Mouse (Mus musculus): ENCODE data around the gene Ptgfrn.

Gene Ptgfrn

GRCm38 (mm10) chr3:101003575-101004356 is 106.3 kb downstream of the Ptgfrn start:
- DNase-seq (ENCODE audit: low read depth): no peak

DNA sequence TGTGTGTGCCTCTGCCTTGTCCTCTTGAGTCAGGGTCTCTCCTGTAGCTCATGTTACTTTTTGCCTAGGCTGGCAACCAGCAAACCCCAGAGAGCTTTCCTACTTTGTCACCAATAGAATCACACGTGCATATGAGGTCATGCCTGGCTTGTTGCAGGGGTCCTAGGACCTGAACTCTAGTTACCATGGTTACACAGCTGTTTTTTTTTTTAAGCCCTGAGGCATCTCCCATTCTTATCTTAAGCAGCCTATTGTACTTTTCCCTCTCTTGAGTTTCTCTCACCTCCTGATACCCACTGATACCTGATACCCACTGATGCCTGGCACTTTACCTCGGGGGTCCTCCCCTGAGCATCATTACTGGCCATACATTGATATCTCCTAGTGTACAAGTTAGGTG is 110.3 kb downstream of the Ptgfrn start:
- DNase-seq (ENCODE audit: low read depth): no peak

DNA sequence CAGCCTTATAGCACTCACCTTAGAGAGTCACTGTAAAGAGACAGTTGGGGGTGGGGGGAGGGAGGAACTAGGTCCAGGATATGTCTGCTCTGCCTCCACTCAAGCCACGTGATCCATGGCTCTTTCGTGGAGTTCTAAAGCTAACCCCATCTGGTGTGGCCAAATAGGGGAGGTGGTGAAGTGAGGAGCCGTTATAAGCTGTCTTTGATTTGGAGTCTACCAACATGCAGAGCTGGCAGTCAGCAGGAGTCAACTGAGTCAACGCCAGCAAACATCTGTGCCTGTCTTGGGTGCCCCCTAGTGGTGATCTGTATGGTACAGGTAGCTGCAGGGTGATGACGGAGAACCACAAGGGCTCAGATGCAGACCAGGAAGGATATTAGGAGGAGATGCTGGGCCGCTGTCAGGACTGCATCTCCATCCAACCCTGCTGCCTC is 111.2 kb downstream of the Ptgfrn start:
- DNase-seq (ENCODE audit: low read depth): peak; percentile 95

DNA sequence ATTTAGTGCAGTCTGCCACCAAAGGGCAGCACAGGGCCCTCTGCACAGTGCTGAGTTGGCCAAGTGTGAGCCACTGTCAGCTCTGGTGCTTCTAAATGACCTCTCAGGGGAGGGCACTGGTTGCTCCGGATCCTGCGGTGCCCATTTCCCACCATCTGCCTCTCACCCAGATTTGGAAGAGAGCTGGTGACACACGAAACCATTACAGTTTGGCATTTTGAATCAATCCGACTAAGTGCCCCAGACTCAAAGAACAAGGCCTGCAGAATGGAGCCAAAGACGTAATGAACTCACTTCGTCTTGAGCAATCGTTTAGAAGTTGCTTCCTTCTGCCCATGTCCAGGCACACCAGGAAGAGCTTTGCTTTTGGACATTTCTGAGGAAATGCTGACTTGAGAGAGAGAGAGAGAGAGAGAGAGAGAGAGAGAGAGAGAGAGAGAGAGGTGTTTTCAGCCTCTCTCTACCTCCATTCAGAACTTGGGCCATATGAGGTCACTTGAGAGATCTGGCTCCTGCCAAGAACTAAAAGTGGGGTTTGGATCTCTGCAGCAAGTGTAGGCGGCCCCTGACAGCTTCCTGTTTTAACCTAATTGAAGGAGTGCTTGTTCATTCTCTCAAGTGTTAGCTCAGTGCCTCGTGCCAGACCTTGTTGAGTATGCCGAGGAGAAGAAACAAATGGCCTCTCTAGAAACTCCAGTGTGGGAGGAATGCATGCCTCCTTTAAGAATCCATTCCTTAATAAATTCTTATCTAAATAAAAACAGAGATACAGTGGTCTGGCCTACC is 112.1 kb downstream of the Ptgfrn start:
- no peak for DNase-seq (ENCODE audit: low read depth)

GRCm38 (mm10) chr3:100994252-100994651 is 115.8 kb downstream of the Ptgfrn start:
- no peak for DNase-seq (ENCODE audit: low read depth)

GRCm38 (mm10) chr3:100993718-100994117 is 116.4 kb downstream of the Ptgfrn start:
- no peak for DNase-seq (ENCODE audit: low read depth)

GRCm38 (mm10) chr3:100993158-100993557 is 116.9 kb downstream of the Ptgfrn start:
- DNase-seq (ENCODE audit: low read depth): no peak
